17 mouse cellular contexts compared by ENCODE assay signal in the genomic region with DNA sequence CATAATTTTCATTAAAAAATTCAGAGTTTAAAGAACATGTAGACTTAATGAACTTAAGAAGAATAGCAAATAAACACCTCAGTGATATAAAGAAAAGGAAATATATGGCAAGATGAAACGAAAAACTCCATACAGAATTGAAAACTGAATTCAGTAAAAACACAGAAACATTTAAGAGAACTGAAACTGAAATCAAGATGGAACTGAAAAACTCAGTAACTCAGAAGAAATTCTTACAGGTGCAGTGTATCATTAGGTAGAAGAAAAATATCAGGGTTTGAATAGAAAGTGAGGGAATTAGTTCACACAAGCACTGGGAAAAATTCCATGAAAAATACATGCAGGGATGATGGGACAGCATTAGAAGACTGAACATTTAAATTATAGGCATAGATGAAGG.
"Had no signal": no experiment of that assay in that cellular context is flagged by ENCODE, and none has a peak within 500 bp of the region (broad histone marks: within the 10 kb centered on the region; RNA-seq: fewer than 3 reads in every experiment).

No protein-coding gene starts in this region.

- DNase-seq: retina, postnatal 1 day; right cerebral cortex, adult 18-20 months; right cerebral cortex, postnatal 14 days; right cerebral cortex, postnatal 25 days; right cerebral cortex, postnatal 4 days; spleen, adult 18-20 months; thymus, adult 18-20 months; thymus, adult 2 months; thymus, postnatal 14 days; thymus, postnatal 25 days; thymus, postnatal 36 days; thymus, postnatal 4 days had no signal

- H3K9ac ChIP-seq: neural tube, embryonic 12.5 days; neural tube, embryonic 13.5 days; neural tube, embryonic 15.5 days; stomach, embryonic 15.5 days had no signal

- H3K4me1 ChIP-seq: neural tube, embryonic 12.5 days; neural tube, embryonic 13.5 days; neural tube, embryonic 15.5 days; stomach, embryonic 15.5 days had no signal

- H3K36me3 ChIP-seq: neural tube, embryonic 12.5 days; neural tube, embryonic 13.5 days; neural tube, embryonic 15.5 days; stomach, embryonic 15.5 days had no signal

- H3K4me3 ChIP-seq: neural tube, embryonic 12.5 days; neural tube, embryonic 13.5 days; neural tube, embryonic 15.5 days; stomach, embryonic 15.5 days had no signal

- H3K27me3 ChIP-seq: neural tube, embryonic 12.5 days; neural tube, embryonic 13.5 days; neural tube, embryonic 15.5 days; stomach, embryonic 15.5 days had no signal

- H3K4me2 ChIP-seq: neural tube, embryonic 12.5 days; neural tube, embryonic 13.5 days; neural tube, embryonic 15.5 days; stomach, embryonic 15.5 days had no signal

- H3K9me3 ChIP-seq: neural tube, embryonic 12.5 days; neural tube, embryonic 13.5 days; neural tube, embryonic 15.5 days; stomach, embryonic 15.5 days had no signal

- H3K27ac ChIP-seq: neural tube, embryonic 12.5 days; neural tube, embryonic 13.5 days; neural tube, embryonic 15.5 days; stomach, embryonic 15.5 days; stomach, postnatal 0 days had no signal
